Mouse (Mus musculus) stomach, embryonic 16.5 days (tissue): ENCODE measurements around the gene B130006D01Rik. TPM values are rescaled to one million over a fixed set of nuclear protein-coding genes. Genes with fewer than 3 reads are reported as not detected.
"Not testable (repeated sequence)": the region's sequence is repeated elsewhere in the genome, so short reads cannot be mapped to it uniquely, and the experiment has no call there.

Source experiments
- ATAC-seq: fragments of 200-750 bp; cut with Nextera tagmentation; 2 replicates; pipeline ENCODE4 v1.8.0; 2017; ENCODE audit warnings: moderate number of reproducible peaks, moderate TSS enrichment; ENCODE audit not compliant: insufficient read depth, low FRiP score
- H3K27ac ChIP-seq: fragments of 300-500 bp; sonication (generic); 2 replicates; pipeline ENCODE4 v1.5.1; 2014; ENCODE audit warnings: low read length
- H3K27me3 ChIP-seq: fragments of 300-500 bp; sonication (generic); 2 replicates; pipeline ENCODE4 v1.6.1; 2014; ENCODE audit warnings: low read length, control low read depth, mixed read lengths; ENCODE audit not compliant: control insufficient read depth, insufficient read depth
- H3K36me3 ChIP-seq: fragments of 300-500 bp; sonication (generic); 2 replicates; pipeline ENCODE4 v1.6.1; 2014; ENCODE audit warnings: low read length; ENCODE audit not compliant: control insufficient read depth, insufficient read depth
- H3K4me1 ChIP-seq: fragments of 300-500 bp; sonication (generic); 2 replicates; pipeline ENCODE4 v1.6.1; 2014; ENCODE audit warnings: low read length, control low read depth, mixed read lengths; ENCODE audit not compliant: control insufficient read depth, insufficient read depth
- H3K4me2 ChIP-seq: fragments of 300-500 bp; sonication (generic); 2 replicates; pipeline ENCODE4 v1.6.1; 2014; ENCODE audit warnings: low read depth, low read length, mixed read lengths
- H3K4me3 ChIP-seq: fragments of 300-500 bp; sonication (generic); replicated peaks from 2 replicates; pipeline ENCODE4 v1.5.1; 2014; ENCODE audit warnings: mild to moderate bottlenecking, low read length
- H3K9ac ChIP-seq: fragments of 300-500 bp; sonication (generic); 2 replicates; pipeline ENCODE4 v1.6.1; 2014; ENCODE audit warnings: low read length
- H3K9me3 ChIP-seq: fragments of 300-500 bp; sonication (generic); replicated peaks from 2 replicates; pipeline ENCODE4 v1.6.1; 2016; ENCODE audit warnings: low read length, control low read depth; ENCODE audit not compliant: control insufficient read depth
- WGBS: fragments of 180-500 bp; shearing (Covaris S2); extraction: QIAGEN DNeasy Blood & Tissue Kit; methylation state at CpG from one replicate; pipeline ENCODE4 v1.1.7; 2014; 5-methylcytosine and 5-hydroxymethylcytosine counted together
- polyA plus RNA-seq: library from polyadenylated mRNA; unstranded; fragments of >200 nt; fragmentation: Nextera tagmentation; extraction: Ambion mirVana; gene quantifications from 2 replicates; pipeline ENCODE4 v1.2.1, GENCODE M21; 2015

The B130006D01Rik gene
- polyA plus RNA-seq, 1 experiment from 2014 or later, result 1.3 TPM

DNA sequence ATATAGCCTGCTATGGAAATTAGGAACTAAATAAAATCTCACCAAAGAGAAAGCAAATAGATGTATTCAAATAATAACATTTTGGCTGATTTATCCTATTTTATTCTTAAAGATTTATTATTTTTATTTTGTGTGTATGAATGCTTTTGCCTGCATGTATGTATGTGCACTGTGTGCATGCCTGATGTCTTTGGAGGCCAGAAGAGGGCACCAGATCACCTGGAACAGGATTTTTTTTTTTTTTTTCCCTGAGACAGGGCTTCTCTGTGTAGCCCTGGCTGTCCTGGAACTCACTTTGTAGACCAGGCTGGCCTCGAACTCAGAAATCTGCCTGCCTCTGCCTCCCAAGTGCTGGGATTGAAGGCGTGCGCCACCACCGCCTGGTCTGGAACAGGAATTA lies 31.8 kb downstream of the B130006D01Rik start:
- H3K4me3 ChIP-seq, H3K4me1 ChIP-seq, H3K4me2 ChIP-seq, ATAC-seq, H3K9me3 ChIP-seq, H3K9ac ChIP-seq, H3K27me3 ChIP-seq, H3K27ac ChIP-seq: not testable (repeated sequence)
- WGBS, result 91% methylated on average over 4 of the region's 4 CpGs
- H3K36me3 ChIP-seq, result peaks cover 17% of the 10 kb centered on the region

DNA sequence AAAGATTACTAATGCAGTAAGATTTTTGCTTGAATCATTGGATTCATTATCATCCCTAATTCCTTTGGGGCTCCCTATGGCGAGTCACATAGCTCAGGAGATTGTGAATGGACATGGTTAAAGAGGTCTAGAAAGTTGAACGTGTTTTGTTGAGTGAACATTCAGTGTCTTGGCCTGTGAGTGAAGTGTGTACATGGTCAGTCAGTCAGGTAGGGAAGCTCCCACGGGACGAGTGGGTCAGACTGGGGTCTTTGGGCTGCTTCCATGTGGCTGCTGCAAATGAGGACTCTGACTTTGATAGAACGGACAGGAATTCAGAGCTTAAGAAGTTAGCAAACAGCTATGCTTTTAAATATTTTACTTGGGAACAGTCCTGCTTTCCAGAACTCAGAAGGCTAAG lies 37.1 kb downstream of the B130006D01Rik start:
- Histone ChIP-seq H3K9me3 (no peaks in the 10 kb centered on the region), H3K4me2 (no peak overlapping the region), H3K9ac (no peak overlapping the region), H3K4me1 (no peaks in the 10 kb centered on the region; the same call in 1 of the 2 replicates), H3K27me3 (no peaks in the 10 kb centered on the region), H3K4me3 (no peak overlapping the region), H3K27ac (no peak overlapping the region), H3K36me3 (peaks cover 9% of the 10 kb centered on the region; the same call in 1 of the 2 replicates)
- no peak for ATAC-seq
- 81% methylated on average over 5 of the region's 5 CpGs for WGBS

DNA sequence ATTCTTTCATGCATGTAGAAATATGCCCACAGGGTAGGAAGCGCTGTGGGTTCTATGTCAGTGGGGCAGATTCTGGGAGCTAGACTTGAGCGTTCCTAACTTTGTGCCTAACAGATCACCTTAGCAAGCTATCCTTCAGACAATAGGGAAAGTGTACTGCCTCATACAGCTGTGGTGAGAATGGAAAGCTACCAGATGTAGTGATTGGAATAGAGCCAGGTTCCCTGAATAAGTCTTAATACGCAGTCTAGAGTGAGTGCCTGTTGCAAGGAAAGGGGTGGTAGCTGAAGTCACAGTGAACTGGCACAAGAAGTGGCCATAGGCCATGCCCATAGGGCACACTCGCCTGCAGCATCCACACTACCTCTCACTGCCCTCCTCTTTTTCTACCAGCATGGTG lies 39.6 kb downstream of the B130006D01Rik start:
- Histone ChIP-seq H3K4me2 (no peak overlapping the region), H3K27me3 (no peaks in the 10 kb centered on the region), H3K9me3 (no peaks in the 10 kb centered on the region), H3K4me3 (no peak overlapping the region), H3K36me3 (peaks cover 5% of the 10 kb centered on the region; the same call in 1 of the 2 replicates), H3K9ac (no peak overlapping the region), H3K27ac (no peak overlapping the region), H3K4me1 (no peaks in the 10 kb centered on the region; the same call in 1 of the 2 replicates)
- WGBS, result 73% methylated on average over 4 of the region's 4 CpGs
- no peak for ATAC-seq

GRCm38 (mm10) chr11:95764806-95765205 lies 41.4 kb downstream of the B130006D01Rik start:
- Histone ChIP-seq H3K9me3 (no peaks in the 10 kb centered on the region), H3K27ac (no peak overlapping the region), H3K36me3 (peaks cover 5% of the 10 kb centered on the region; the same call in 1 of the 2 replicates), H3K27me3 (no peaks in the 10 kb centered on the region), H3K4me2 (no peak overlapping the region), H3K4me1 (no peaks in the 10 kb centered on the region; the same call in 1 of the 2 replicates), H3K9ac (no peak overlapping the region), H3K4me3 (no peak overlapping the region)
- ATAC-seq, result no peak
- WGBS, result 76% methylated on average over 8 of the region's 8 CpGs

GRCm38 (mm10) chr11:95765334-95765733 lies 41.9 kb downstream of the B130006D01Rik start:
- Histone ChIP-seq H3K9ac (no peak overlapping the region), H3K9me3 (no peaks in the 10 kb centered on the region), H3K4me1 (no peaks in the 10 kb centered on the region), H3K27ac (no peak overlapping the region), H3K4me3 (no peak overlapping the region), H3K4me2 (no peak overlapping the region), H3K27me3 (no peaks in the 10 kb centered on the region), H3K36me3 (peaks cover 5% of the 10 kb centered on the region; the same call in 1 of the 2 replicates)
- WGBS, result 71% methylated on average over 10 of the region's 10 CpGs
- no peak for ATAC-seq

DNA sequence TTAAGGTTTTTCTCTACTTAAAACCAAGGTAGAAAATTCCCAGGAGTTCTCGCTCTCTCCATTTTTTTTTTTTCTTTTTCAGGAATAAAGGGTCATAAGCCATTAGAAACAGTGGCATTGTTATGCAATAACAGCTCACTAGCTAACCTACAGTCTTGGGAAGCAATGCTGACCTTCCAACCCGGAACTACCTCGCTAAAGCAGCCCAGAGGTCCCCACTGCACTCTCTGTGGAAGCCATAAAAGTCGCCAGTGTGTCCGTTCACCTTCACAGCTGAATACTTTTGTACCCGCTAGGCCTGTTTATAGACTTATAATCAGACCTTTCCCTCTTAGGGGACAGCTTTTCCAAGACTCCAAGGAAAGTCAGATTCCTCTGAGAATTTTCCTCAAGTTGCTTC lies 44.9 kb downstream of the B130006D01Rik start:
- Histone ChIP-seq H3K9ac (no peak overlapping the region), H3K4me1 (peaks cover 8% of the 10 kb centered on the region; the same call in 1 of the 2 replicates), H3K36me3 (peaks cover 5% of the 10 kb centered on the region; the same call in 1 of the 2 replicates), H3K27ac (no peak overlapping the region), H3K9me3 (no peaks in the 10 kb centered on the region), H3K4me3 (no peak overlapping the region), H3K4me2 (no peak overlapping the region), H3K27me3 (no peaks in the 10 kb centered on the region)
- 85% methylated on average over 6 of the region's 6 CpGs for WGBS
- no peak for ATAC-seq

- Histone ChIP-seq H3K36me3 (no peaks in the 10 kb centered on the region), H3K9ac (no peak overlapping the region), H3K4me1 (peaks cover 8% of the 10 kb centered on the region; the same call in 1 of the 2 replicates), H3K27ac (no peak overlapping the region), H3K9me3 (no peaks in the 10 kb centered on the region), H3K4me3 (no peak overlapping the region), H3K4me2 (no peak overlapping the region), H3K27me3 (no peaks in the 10 kb centered on the region)
- ATAC-seq, result no peak
- 88% methylated on average over 10 of the region's 10 CpGs for WGBS
These were observed 45.8 kb downstream of the B130006D01Rik start for GRCm38 (mm10) chr11:95769208-95769607.

DNA sequence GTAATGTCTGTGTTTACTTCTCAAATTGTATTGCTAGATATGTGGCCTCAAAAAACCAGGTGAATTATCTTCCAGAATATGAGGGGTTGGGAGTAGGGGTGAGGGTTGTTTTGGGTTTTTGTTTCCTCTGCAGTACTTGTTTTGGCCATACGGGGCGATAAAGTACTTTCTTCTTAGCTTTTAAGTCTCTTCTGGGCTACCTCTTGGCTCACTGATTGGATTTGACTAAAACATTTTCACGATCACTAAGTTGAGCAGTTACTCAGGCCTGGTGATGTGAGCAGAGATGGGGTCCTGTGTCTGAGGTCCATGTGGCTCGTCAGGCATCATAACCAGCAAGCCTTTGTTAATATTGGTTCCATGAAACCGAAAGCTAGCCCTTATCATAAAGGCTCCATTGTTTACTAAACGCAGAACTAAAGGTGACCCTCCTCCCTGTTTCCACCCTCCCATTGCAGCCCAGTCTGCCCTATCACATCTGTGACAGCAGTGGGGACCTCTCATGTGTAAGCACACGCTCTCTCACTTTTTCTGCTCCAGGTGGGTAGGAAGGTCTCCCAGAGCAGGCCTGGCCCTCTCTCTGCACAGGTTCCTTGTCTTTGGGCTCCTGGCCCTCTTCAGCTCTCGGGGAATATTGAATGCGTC lies 47.5 kb downstream of the B130006D01Rik start:
- Histone ChIP-seq H3K4me2 (peak overlapping the region; percentile 12; the same call in 1 of the 2 replicates), H3K27me3 (no peaks in the 10 kb centered on the region)

GRCm38 (mm10) chr11:95771665-95772064 lies 48.3 kb downstream of the B130006D01Rik start:
- WGBS, result 80% methylated on average over 8 of the region's 8 CpGs
- no peak overlapping the region for H3K27ac ChIP-seq

More for the DNA sequence above, 47.5 kb downstream of the B130006D01Rik start:
- WGBS, result 54% methylated on average over 9 of the region's 9 CpGs
- Histone ChIP-seq H3K9ac (no peak overlapping the region; the same call in 1 of the 2 replicates), H3K9me3 (no peaks in the 10 kb centered on the region), H3K4me1 (peaks cover 8% of the 10 kb centered on the region; the same call in 1 of the 2 replicates), H3K4me3 (no peak overlapping the region), H3K36me3 (no peaks in the 10 kb centered on the region), H3K27ac (peak overlapping the region; percentile 27; the same call in 1 of the 2 replicates)
- ATAC-seq, result peak; percentile 71; the same call in 1 of the 2 replicates

More at GRCm38 (mm10) chr11:95771665-95772064, 48.3 kb downstream of the B130006D01Rik start:
- H3K27me3 ChIP-seq, result no peaks in the 10 kb centered on the region
- H3K36me3 ChIP-seq, result no peaks in the 10 kb centered on the region
- peaks cover 8% of the 10 kb centered on the region; the same call in 1 of the 2 replicates for H3K4me1 ChIP-seq
- no peak overlapping the region for H3K4me3 ChIP-seq
- no peaks in the 10 kb centered on the region for H3K9me3 ChIP-seq
- H3K4me2 ChIP-seq, result no peak overlapping the region
- ATAC-seq, result no peak
- H3K9ac ChIP-seq, result no peak overlapping the region
